Mouse (Mus musculus) kidney, postnatal 25 days (tissue): ENCODE measurements around the gene Dao.

ENCODE experiments used
- DNase-seq, 2 experiments: peaks; one replicate each; pipeline ENCODE4 v3.0.0; 2021; ENCODE audit warnings: mixed read lengths in 2 of 2

The Dao gene

DNA sequence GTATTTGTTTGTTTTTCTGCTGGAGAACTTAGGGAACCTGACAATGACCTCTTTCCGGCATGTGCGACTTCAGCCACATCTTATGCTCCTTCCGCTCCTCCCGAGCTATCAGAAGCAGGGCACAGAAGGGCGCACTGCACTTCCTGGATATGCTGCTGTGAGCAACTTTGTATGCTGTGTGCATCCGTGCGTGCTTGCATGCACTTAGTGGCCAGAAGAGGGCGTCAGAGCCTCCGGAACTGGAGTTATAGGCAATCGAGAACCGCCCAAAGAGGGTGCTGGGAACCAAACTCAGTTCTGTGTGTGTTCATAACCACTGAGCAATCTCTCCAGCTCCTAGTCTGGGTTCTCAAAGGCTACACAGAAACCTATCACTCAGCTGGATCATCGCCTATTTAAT lies 27.1 kb downstream of the Dao start:
- DNase-seq = no peak

- DNase-seq = no peak
Measured at GRCm38 (mm10) chr5:114032161-114032763, 28.8 kb downstream of the Dao start.

- DNase-seq = peak in 1 of 2 experiments; percentile 61
Measured at GRCm38 (mm10) chr5:114034393-114034792, 30.9 kb downstream of the Dao start.

- peak; percentile 59 to 85 for DNase-seq
Measured at GRCm38 (mm10) chr5:114035111-114035510, 31.6 kb downstream of the Dao start.

DNA sequence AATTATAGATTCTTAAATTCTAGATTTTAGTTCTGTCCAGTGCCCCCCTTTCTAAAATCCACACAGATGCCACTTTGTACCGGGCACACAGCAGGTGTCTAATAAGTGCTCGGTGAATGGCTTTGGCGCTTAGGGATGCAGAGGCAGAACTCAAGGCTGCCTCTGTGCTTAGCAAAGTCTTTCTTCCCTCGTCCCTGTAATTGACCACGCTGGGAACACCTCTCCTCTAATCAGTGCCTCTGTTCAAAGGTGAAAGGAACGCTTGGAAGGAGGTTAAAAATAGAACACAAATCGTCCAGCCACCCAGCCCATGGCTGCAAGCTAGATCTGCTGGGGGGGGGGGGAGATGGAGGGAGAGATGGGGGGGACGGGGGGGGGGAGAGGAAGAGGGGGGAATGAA lies 37.0 kb downstream of the Dao start:
- DNase-seq = no peak

DNA sequence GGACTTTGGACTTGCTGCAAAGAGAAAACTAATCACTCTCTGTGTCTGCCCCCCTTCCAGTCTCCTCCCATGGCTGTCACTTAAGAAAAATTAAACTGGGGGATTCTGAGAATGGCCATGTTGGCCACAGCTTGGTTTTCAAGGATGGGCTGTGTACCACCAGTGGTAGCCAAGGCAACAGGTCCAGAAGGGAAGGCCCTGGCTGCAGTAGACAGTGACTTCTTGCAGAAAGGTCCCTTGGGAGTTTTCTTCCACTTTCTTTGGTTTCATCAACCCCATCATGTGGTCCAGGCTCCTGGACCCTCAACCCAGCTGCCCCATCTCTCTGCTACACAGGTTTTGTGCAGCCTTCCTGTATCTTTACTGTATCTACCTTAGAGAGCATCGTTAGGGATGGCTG lies 37.4 kb downstream of the Dao start:
- no peak for DNase-seq

DNA sequence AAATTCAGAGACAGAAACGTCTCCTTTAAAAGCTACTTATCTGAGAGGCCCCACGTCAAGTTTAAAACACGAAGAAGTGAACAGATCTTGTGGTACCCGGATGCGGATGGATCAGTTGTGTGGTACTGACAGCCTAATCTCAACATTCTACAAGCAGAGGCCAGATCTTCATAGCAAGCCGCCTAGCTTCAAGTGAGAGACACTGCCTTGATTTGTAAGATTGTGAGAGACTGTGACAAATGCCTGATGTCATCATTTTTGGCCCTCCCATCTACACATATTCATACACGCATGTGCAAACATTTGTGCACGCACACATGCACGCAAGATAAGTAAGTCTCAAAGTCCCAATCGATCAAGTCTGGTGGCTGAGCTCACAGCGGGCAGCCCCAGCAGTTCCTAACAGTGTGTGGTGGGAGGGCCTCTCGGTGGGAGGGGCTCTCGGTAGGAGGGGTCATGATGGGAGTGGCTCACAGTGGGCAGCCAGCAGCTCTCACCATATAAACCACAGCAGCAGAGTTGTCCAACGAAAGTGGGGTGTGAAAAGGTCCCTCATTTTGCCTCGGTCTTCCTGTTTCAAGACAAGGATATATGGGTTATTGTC lies 37.9 kb downstream of the Dao start:
- DNase-seq = peak; percentile 49 to 60

- DNase-seq = no peak
Measured at GRCm38 (mm10) chr5:114043800-114044199, 40.3 kb downstream of the Dao start.

- peak in 1 of 2 experiments; percentile 55 for DNase-seq
Measured at GRCm38 (mm10) chr5:114045134-114045533, 41.6 kb downstream of the Dao start.

- no peak for DNase-seq
Measured at GRCm38 (mm10) chr5:114046151-114046550, 42.6 kb downstream of the Dao start.

GRCm38 (mm10) chr5:114046604-114047003 lies 43.1 kb downstream of the Dao start:
- no peak for DNase-seq

DNA sequence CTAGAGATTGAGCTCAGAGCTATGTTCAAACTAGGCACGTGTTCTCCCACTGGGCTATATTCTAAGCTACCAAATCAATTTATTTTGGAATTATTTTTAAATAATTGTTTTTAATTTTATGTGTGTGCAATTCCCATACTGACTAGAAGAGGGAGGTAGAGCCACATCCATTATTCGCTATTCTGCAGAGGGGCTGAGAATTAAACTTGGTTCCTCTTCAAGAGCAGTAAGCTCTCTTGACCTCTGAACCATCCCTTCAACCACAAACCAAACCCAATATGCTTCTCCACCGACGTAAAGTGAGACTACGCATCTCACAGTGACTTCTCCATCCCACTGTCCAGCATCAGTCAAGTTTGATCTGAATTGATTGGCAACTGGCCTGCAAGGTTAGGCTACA lies 43.7 kb downstream of the Dao start:
- no peak for DNase-seq

GRCm38 (mm10) chr5:114048731-114049308 lies 45.3 kb downstream of the Dao start:
- DNase-seq = no peak

- peak; percentile 83 to 86 for DNase-seq
Measured at GRCm38 (mm10) chr5:114052246-114052761, 48.8 kb downstream of the Dao start.

GRCm38 (mm10) chr5:114057129-114057731 lies 53.7 kb downstream of the Dao start:
- DNase-seq = no peak

DNA sequence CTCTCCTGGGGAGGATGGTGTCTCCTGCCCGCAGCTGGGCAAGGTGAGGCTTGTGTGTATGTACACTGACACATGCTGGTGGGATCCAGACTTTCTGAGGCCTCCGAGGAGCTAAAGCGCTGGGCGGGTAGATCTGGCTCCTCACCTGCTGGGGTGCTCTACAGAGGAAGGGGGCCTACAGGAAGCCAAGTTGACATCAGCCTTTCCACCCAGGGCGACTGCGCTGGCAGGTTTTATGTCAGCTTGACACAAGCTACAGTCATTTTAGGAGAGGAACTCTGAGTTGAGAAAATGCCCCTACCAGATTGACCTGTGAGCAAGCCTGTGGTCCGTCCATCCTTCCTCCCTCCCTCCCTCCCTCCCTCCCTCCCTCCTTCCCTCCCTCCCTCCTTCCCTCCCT lies 58.2 kb downstream of the Dao start:
- no peak for DNase-seq

GRCm38 (mm10) chr5:114063958-114064357 lies 60.5 kb downstream of the Dao start:
- DNase-seq = no peak

DNA sequence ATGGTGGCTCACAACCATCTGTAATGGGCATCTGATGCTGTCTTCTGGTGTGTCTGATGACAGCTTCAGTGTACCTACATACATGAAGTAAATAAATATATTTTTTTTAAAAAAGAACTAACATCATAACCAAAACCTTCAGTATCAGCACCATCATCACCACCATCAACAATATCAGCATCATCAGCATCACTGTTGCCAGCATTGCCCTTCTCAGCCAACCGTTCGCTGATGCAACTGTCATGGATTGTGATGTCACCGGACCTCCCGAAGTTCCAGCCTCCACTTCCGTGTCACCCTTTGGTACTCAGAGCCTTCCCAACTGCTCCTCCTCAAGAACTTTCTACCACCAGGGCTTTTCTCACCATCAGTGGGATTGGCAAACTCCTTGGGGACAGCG lies 61.7 kb downstream of the Dao start, which contains the start of gene Usp30:
Usp30 (plus strand) TSS at position 301 of the 400 bp plus-strand sequence.
- DNase-seq = no peak

- DNase-seq = no peak
Measured at GRCm38 (mm10) chr5:114066601-114067000, 63.1 kb downstream of the Dao start.

- no peak for DNase-seq
Measured at GRCm38 (mm10) chr5:114067543-114067942, 64.0 kb downstream of the Dao start.

GRCm38 (mm10) chr5:114067982-114068381 lies 64.5 kb downstream of the Dao start:
- no peak for DNase-seq

DNA sequence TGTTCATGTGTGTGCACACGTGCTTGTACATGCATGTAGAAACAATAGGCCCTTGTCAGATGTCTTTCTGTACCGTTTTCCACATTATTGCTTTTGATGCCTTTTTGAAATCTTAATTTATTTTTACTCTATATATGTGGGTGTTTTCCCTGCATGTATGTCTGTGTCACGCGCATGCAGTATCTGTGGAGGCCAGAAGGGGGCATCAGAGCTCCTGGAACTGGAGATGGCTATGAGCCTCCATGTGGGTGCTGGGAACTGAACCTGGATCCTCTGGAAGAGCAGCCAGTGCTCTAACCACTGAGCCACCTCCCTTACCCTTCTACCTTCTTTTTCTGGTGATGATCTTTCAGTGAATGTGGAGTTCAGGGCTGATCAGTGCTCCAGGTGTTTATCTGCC lies 67.4 kb downstream of the Dao start:
- DNase-seq = no peak

GRCm38 (mm10) chr5:114072262-114072661 lies 68.8 kb downstream of the Dao start:
- no peak for DNase-seq
